Mouse (Mus musculus) small intestine, adult 2 months (tissue): ENCODE data around the gene Sh3pxd2a. TPM values are rescaled to one million over a fixed set of nuclear protein-coding genes. Genes with fewer than 3 reads are reported as not detected.

Experiments used
- H3K27ac ChIP-seq: fragments of 200-500 bp; 2 replicates; pipeline ENCODE4 v1.5.1; 2012; ENCODE audit warnings: low read depth, low read length, control low read depth, inconsistent platforms; ENCODE audit not compliant: insufficient read depth
- H3K27me3 ChIP-seq: fragments of 200-500 bp; 2 replicates; pipeline ENCODE4 v1.6.1; 2012; ENCODE audit warnings: mild to moderate bottlenecking, moderate library complexity, low read length, inconsistent platforms; ENCODE audit not compliant: control insufficient read depth, insufficient read depth
- H3K36me3 ChIP-seq: fragments of 200-500 bp; 2 replicates; pipeline ENCODE4 v1.6.1; 2012; ENCODE audit warnings: mild to moderate bottlenecking, low read length, control low read depth, inconsistent platforms; ENCODE audit not compliant: control insufficient read depth, insufficient read depth
- H3K4me1 ChIP-seq: fragments of 200-500 bp; 2 replicates; pipeline ENCODE4 v1.6.1; 2012; ENCODE audit warnings: low read length, inconsistent platforms, mixed read lengths; ENCODE audit not compliant: control insufficient read depth, insufficient read depth, insufficient read length
- H3K4me3 ChIP-seq: fragments of 200-500 bp; 2 replicates; pipeline ENCODE4 v1.5.1; 2012; ENCODE audit warnings: low read depth, mild to moderate bottlenecking, control low read depth, inconsistent platforms, low read length, moderate library complexity
- CTCF ChIP-seq: fragments of 200-500 bp; IDR thresholded peaks from 2 replicates; pipeline ENCODE4 v1.5.1; 2012; ENCODE audit warnings: low read depth, mild to moderate bottlenecking, control low read depth, inconsistent platforms, low read length, moderate library complexity, mixed read lengths; ENCODE audit not compliant: insufficient replicate concordance, insufficient read length; ENCODE audit errors: extremely low read depth
- POLR2A ChIP-seq: fragments of 200-500 bp; IDR thresholded peaks from 2 replicates; pipeline ENCODE4 v1.6.1; 2012; ENCODE audit warnings: low read depth, mild to moderate bottlenecking, control low read depth, inconsistent platforms, low read length, moderate library complexity
- WGBS: fragments of 180-500 bp; shearing (Covaris S2); methylation state at CpG from one replicate; pipeline ENCODE4 v1.1.7; 2018; 5-methylcytosine and 5-hydroxymethylcytosine counted together
- polyA plus RNA-seq: library from polyadenylated mRNA; depleted of rRNA; stranded (reverse); fragments of >200 nt; gene quantifications from 2 replicates; pipeline ENCODE4 v1.2.3, GENCODE M21; 2012; rRNA removed

The Sh3pxd2a gene
- polyA plus RNA-seq, 1 experiment = 6.3 TPM

- no peaks in the 10 kb centered on the region for H3K36me3 ChIP-seq
- no peak overlapping the region for H3K27ac ChIP-seq
- no peaks in the 10 kb centered on the region for H3K27me3 ChIP-seq
- no peak overlapping the region for H3K4me3 ChIP-seq
- no peaks in the 10 kb centered on the region for H3K4me1 ChIP-seq
- no peak for TF ChIP-seq POLR2A
- TF ChIP-seq CTCF = no peak
- WGBS = 78% methylated on average over 10 of the region's 10 CpGs
Measured at GRCm38 (mm10) chr19:47211609-47212312, 252.4 kb downstream of the Sh3pxd2a start.

DNA sequence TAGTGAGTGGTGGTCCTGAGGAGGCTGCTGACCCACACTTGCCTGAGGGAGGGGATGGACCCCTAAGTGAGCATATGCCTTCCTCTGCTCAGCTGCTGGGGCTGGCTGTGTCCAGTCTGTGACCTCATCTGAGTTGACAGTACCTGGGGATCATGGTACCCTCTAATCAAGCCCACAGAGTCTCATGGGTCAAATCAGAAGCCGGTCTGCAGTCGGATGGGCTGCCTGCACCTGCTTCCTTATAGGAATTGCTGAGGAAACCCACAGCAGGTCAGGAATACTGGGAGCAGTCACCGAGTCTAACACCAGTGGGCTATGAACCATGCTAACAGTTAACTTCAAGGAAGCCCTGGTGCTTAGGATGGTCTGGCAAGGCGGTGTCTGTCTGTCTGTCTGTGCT is 253.8 kb downstream of the Sh3pxd2a start:
- Histone ChIP-seq H3K27ac (no peak overlapping the region), H3K4me1 (no peaks in the 10 kb centered on the region), H3K4me3 (no peak overlapping the region), H3K27me3 (no peaks in the 10 kb centered on the region), H3K36me3 (no peaks in the 10 kb centered on the region)
- 93% methylated on average over 4 of the region's 4 CpGs for WGBS
- TF ChIP-seq CTCF = no peak
- no peak for TF ChIP-seq POLR2A

Other genes starting within 250 kb of the Sh3pxd2a start
- gene Stn1, start 73.1 kb upstream of the Sh3pxd2a start, polyA plus RNA-seq = 9.2 and 15.0 TPM in 2 replicates
- gene Slk, start 115.3 kb upstream of the Sh3pxd2a start, polyA plus RNA-seq = 2.0 and 3.5 TPM in 2 replicates
- 0.18 and 0.35 TPM in 2 replicates for gene Col17a1, start 227.7 kb upstream of the Sh3pxd2a start, polyA plus RNA-seq